Mouse (Mus musculus) C2C12 (cell line): ENCODE results near the gene Zfp292. TPM values are rescaled to one million over a fixed set of nuclear protein-coding genes. Genes with fewer than 3 reads are reported as not detected.

Experiments
- H3K27me3 ChIP-seq: one replicate; pipeline ENCODE4 v1.6.1; 2011; ENCODE audit not compliant: control insufficient read depth, insufficient read depth, insufficient read length
- H3K36me3 ChIP-seq: one replicate; pipeline ENCODE4 v1.6.1; 2011; ENCODE audit not compliant: control insufficient read depth, insufficient read depth
- H3K4me3 ChIP-seq: one replicate; pipeline ENCODE4 v1.5.1; 2011; ENCODE audit warnings: mild to moderate bottlenecking, control low read depth; ENCODE audit not compliant: poor library complexity, insufficient read depth, severe bottlenecking
- H3K79me2 ChIP-seq: one replicate; pipeline ENCODE4 v1.6.1; 2011; ENCODE audit not compliant: control insufficient read depth, insufficient read depth
- H3K79me3 ChIP-seq: one replicate; pipeline ENCODE4 v1.6.1; 2011; ENCODE audit warnings: low read depth, control low read depth
- H3ac ChIP-seq: one replicate; pipeline ENCODE3; 2011; ENCODE audit warnings: low read depth; ENCODE audit not compliant: control insufficient read depth, insufficient read length
- CEBPB ChIP-seq: IDR thresholded peaks from one replicate; pipeline ENCODE4 v1.6.1; 2011; ENCODE audit warnings: low read depth, mild to moderate bottlenecking, control low read depth, moderate library complexity
- CTCF ChIP-seq: IDR thresholded peaks from one replicate; pipeline ENCODE4 v1.5.1; 2011; ENCODE audit not compliant: control insufficient read depth, insufficient read depth, insufficient read length
- FOSL1 ChIP-seq: IDR thresholded peaks from one replicate; pipeline ENCODE4 v1.8.0; 2011; ENCODE audit warnings: mild to moderate bottlenecking, low read length; ENCODE audit not compliant: poor library complexity, insufficient read depth, severe bottlenecking
- MAX ChIP-seq: IDR thresholded peaks from one replicate; pipeline ENCODE4 v1.6.1; 2011; ENCODE audit warnings: mild to moderate bottlenecking, control low read depth
- MYOD1 ChIP-seq: IDR thresholded peaks from one replicate; pipeline ENCODE4 v1.6.1; 2011; ENCODE audit warnings: low read depth; ENCODE audit not compliant: control insufficient read depth, insufficient read length
- MYOG ChIP-seq: IDR thresholded peaks from one replicate; pipeline ENCODE4 v1.6.1; 2011; ENCODE audit not compliant: control insufficient read depth, insufficient read length; ENCODE audit errors: extremely low read depth
- USF1 ChIP-seq: IDR thresholded peaks from one replicate; pipeline ENCODE4 v1.6.1; 2011; ENCODE audit warnings: low read depth, mild to moderate bottlenecking, control low read depth, moderate library complexity
- polyA plus RNA-seq: library from polyadenylated mRNA; unstranded; fragments of >200 nt; fragmentation: generic; extraction: Trizol; gene quantifications from one replicate; pipeline ENCODE4 v1.2.1, GENCODE M21; 2012; ENCODE audit warnings: missing spikeins

Gene Zfp292
- polyA plus RNA-seq, 1 experiment, result 1.7 TPM

DNA sequence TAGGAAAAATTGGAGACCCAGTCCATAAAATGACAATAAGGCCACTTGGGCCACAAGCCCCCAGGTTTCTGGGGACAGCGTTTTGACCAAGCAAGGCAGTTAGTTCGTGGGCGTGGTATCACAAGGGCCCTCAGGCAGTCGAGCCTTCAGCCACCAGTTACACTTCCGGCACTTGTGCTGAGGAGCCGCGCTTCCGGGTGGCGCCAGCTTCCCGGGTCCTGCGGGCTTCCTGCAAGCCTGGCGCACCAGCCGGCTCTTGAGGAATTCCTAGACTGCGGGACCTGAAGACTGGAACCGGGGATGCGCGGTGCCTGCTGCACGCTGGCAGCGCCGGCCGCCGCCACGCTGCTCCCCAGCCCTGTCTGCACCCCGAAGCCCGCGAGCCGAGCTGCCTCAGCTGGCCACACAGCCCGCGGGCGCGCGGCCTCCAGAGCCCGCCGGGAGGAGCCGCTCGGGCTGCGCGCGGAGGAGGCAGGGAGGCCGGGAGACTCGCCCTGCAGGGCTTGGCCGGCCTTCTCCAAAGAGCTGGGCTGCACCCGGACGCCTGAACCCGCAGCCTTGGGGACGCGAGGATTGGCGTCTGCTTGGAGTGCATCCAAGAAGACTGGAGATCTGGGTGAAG, 3.8 kb upstream of the Zfp292 start:
- TF ChIP-seq MYOG (no peak), FOSL1 (no peak), MAX (peak; percentile 29), MYOD1 (no peak), USF1 (no peak)
- peaks cover 8% of the 10 kb centered on the region for H3K79me3 ChIP-seq
- peaks cover 21% of the 10 kb centered on the region for H3K79me2 ChIP-seq

DNA sequence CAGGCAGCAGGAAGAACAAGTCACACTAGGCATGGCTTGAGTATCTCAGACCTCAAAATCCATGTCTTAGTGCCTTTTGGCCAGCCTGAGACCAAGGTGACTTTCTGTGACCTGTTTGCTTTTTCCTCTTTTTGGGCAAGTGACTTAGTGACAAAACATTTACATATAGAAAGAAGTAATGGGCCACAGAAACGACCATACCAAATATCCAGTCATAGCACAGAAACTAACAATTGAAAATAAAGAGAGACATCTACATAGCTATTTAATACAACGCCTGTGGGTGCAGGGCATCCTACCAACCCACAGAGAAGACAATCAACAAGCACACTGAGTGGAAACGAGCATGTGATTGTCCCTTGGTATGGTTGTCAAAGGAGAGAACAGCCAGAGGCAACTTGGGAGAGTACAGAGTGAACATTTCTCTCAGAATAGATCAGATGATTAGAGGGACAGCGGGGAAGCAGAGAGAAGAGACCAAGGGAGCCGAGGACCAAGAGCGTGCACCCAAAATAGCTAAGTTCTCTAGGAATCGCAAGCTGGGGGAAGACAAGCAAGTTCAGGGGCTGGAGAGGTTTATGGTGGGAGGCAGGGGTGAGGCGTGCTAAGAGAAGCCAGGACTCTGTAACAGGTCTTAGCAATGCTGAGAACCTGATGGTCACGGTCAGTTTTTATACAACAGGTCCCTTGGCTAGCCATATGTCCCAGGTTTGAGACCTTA, 3.0 kb upstream of the Zfp292 start:
- TF ChIP-seq MYOG (no peak), USF1 (no peak), CEBPB (no peak), CTCF (no peak), FOSL1 (no peak), MAX (no peak), MYOD1 (no peak)
- H3K79me3 ChIP-seq, result peaks cover 17% of the 10 kb centered on the region
- no peak overlapping the region for H3K4me3 ChIP-seq
- H3K36me3 ChIP-seq, result no peaks in the 10 kb centered on the region
- H3K27me3 ChIP-seq, result no peaks in the 10 kb centered on the region
- no peak overlapping the region for H3ac ChIP-seq
- H3K79me2 ChIP-seq, result peaks cover 29% of the 10 kb centered on the region

More for the DNA sequence above, 3.8 kb upstream of the Zfp292 start:
- Histone ChIP-seq H3K4me3 (peak overlapping the region; percentile 34), H3ac (peak overlapping the region; percentile 89), H3K27me3 (no peaks in the 10 kb centered on the region), H3K36me3 (no peaks in the 10 kb centered on the region)

GRCm38 (mm10) chr4:34883366-34884029, 738 bp upstream of the Zfp292 start:
- TF ChIP-seq MYOD1, result no peak
- TF ChIP-seq MYOG, result no peak
- TF ChIP-seq USF1, result no peak
- TF ChIP-seq CEBPB, result no peak
- no peak for TF ChIP-seq FOSL1
- H3K36me3 ChIP-seq, result no peaks in the 10 kb centered on the region
- peaks cover 52% of the 10 kb centered on the region for H3K79me2 ChIP-seq
- peaks cover 39% of the 10 kb centered on the region for H3K79me3 ChIP-seq
- H3K27me3 ChIP-seq, result no peaks in the 10 kb centered on the region
- H3K4me3 ChIP-seq, result peak overlapping the region; percentile 66
- peak overlapping the region; percentile 26 for H3ac ChIP-seq

DNA sequence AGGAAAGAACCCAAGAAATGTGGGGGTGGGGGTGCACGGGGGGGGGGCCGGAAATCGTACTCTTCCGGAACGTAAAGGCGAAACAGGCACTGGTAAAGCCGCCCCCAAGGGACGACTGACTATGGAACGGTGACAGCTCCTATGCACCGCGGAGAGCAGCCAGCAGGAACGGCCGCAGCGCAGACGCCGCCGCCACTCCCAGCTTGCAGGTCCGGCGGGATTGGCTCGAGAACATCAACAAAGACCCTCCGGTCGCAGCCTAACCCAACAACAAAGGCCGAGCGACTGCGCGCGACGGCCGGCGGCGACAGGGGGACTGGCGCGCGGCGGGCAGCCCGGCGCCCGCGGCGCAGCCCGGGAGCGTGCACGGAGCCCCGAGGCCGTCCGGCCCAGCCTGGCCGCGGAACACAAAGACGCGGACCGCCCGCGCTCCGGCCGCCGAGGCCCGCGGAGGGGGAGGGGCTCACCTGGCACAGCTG, 430 bp downstream of the Zfp292 start:
- Histone ChIP-seq H3K79me2 (peaks cover 64% of the 10 kb centered on the region), H3K79me3 (peaks cover 50% of the 10 kb centered on the region), H3K27me3 (no peaks in the 10 kb centered on the region), H3K36me3 (no peaks in the 10 kb centered on the region), H3ac (peak overlapping the region; percentile 74), H3K4me3 (peak overlapping the region; percentile 66)
- TF ChIP-seq CTCF (no peak), MYOG (no peak), CEBPB (no peak), FOSL1 (no peak), MYOD1 (no peak), MAX (no peak), USF1 (no peak)

- Histone ChIP-seq H3K27me3 (no peaks in the 10 kb centered on the region), H3K4me3 (peak overlapping the region; percentile 66), H3K36me3 (peaks cover 2% of the 10 kb centered on the region), H3K79me2 (peaks cover 68% of the 10 kb centered on the region), H3ac (peak overlapping the region; percentile 35), H3K79me3 (peaks cover 53% of the 10 kb centered on the region)
- no peak for TF ChIP-seq FOSL1
- TF ChIP-seq MYOG, result no peak
- no peak for TF ChIP-seq CTCF
- no peak for TF ChIP-seq USF1
- TF ChIP-seq CEBPB, result no peak
- no peak for TF ChIP-seq MAX
- no peak for TF ChIP-seq MYOD1
Observed at GRCm38 (mm10) chr4:34881851-34882250, 909 bp downstream of the Zfp292 start.
